8 mouse cellular contexts compared by ENCODE assay signal in the genomic region with DNA sequence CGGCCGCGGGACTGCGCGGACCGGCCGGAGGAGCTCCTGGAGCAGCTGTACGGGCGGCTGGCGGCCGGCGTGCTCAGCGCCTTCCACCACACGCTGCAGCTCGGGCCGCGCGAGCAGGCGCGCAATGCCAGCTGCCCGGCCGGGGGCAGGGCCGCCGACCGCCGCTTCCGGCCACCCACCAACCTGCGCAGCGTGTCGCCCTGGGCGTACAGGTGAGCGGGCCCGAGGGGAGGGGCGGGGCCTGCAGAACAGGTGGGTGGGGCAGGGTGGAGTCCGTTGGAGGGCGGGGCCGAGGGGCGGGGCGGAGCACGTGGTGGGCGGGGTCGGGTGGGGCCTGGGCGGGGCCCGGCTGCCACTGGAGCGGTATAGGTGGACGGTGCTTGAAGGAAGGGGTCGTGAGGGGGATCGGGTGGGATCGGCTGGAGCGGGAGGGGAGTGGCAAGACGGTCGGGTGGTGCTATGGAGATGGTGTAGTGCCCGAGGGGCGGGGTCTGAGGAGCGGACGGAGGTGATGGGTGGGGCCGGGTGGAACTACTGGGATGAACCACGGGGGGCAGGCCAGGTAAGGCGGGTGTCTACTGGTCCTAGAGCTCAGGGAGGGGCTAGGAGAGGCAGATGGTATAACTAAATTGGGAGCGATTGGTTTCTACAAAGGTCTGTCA. TPM values are rescaled to one million over a fixed set of nuclear protein-coding genes. Genes with fewer than 3 reads are reported as not detected.
A peak's percentile ranks its signal among the peaks of the same experiment; 100 is the strongest.
DNase-seq lines count a peak whose midpoint lies in the region; ATAC-seq and TF ChIP-seq lines count a peak whose summit lies in the region.

No protein-coding gene starts in this region.

- peaks cover 29% of the 10 kb centered on the region for H3K36me3 ChIP-seq in E14TG2a.4 (ENCODE audit: insufficient read depth, low read length)
- no peaks in the 10 kb centered on the region for H3K36me3 ChIP-seq in forebrain, embryonic 12.5 days (replicated peaks)
- H3K36me3 ChIP-seq in neural tube, embryonic 15.5 days, result no peaks in the 10 kb centered on the region

- peak overlapping the region; percentile 88 for H3K4me2 ChIP-seq in forebrain, embryonic 12.5 days
- peak overlapping the region; percentile 82 for H3K4me2 ChIP-seq in neural tube, embryonic 15.5 days

- intact Hi-C loops in heart, postnatal 36 days (cut with DNase I), result no loop called here

- peak; percentile 83 for ATAC-seq in forebrain, embryonic 12.5 days (ENCODE audit: low FRiP score)
- peak; percentile 86 for ATAC-seq in neural tube, embryonic 15.5 days (ENCODE audit: low FRiP score)

- H3K9me3 ChIP-seq in E14TG2a.4 (ENCODE audit: low read length), result no peaks in the 10 kb centered on the region
- H3K9me3 ChIP-seq in forebrain, embryonic 12.5 days, result no peaks in the 10 kb centered on the region
- no peaks in the 10 kb centered on the region for H3K9me3 ChIP-seq in neural tube, embryonic 15.5 days (replicated peaks)

- H3K4me3 ChIP-seq in E14TG2a.4 (replicated peaks; ENCODE audit: low read length), result peak overlapping the region; percentile 90
- peak overlapping the region; percentile 81 for H3K4me3 ChIP-seq in forebrain, embryonic 12.5 days (replicated peaks)
- peak overlapping the region; percentile 61 for H3K4me3 ChIP-seq in layer of hippocampus, adult 2 months
- peak overlapping the region; percentile 69 for H3K4me3 ChIP-seq in lung, adult 2 months (replicated peaks; ENCODE audit: extremely low read depth, low read depth, low read length)
- H3K4me3 ChIP-seq in neural tube, embryonic 15.5 days (replicated peaks), result peak overlapping the region; percentile 82

- no peak for TF ChIP-seq CTCF in E14TG2a.4 (conservative IDR thresholded peaks at IDR 0.05; ENCODE audit: low read length)
- TF ChIP-seq CTCF in brain, embryonic 14.5 days (IDR thresholded peaks at IDR 0.05; ENCODE audit: borderline replicate concordance, extremely low read depth, insufficient read depth, insufficient read length), result no peak
- TF ChIP-seq CTCF in layer of hippocampus, adult 2 months (conservative IDR thresholded peaks at IDR 0.05), result peak; percentile 57
- TF ChIP-seq CTCF in lung, adult 2 months (IDR thresholded peaks at IDR 0.05; ENCODE audit: insufficient read depth, low read length), result no peak

- no peaks in the 10 kb centered on the region for H3K27me3 ChIP-seq in E14TG2a.4 (ENCODE audit: insufficient read depth, low read length)
- peaks cover 51% of the 10 kb centered on the region for H3K27me3 ChIP-seq in forebrain, embryonic 12.5 days
- peaks cover 13% of the 10 kb centered on the region; the same call in 1 of the 2 replicates for H3K27me3 ChIP-seq in neural tube, embryonic 15.5 days (replicated peaks)

- H3K4me1 ChIP-seq in E14TG2a.4 (replicated peaks; ENCODE audit: low read depth, low read length), result peaks cover 72% of the 10 kb centered on the region
- H3K4me1 ChIP-seq in forebrain, embryonic 12.5 days, result peaks cover 15% of the 10 kb centered on the region
- peaks cover 2% of the 10 kb centered on the region; the same call in 1 of the 2 replicates for H3K4me1 ChIP-seq in lung, adult 2 months (ENCODE audit: control insufficient read depth, insufficient read depth, low read length)
- peaks cover 22% of the 10 kb centered on the region for H3K4me1 ChIP-seq in neural tube, embryonic 15.5 days

- DNase-seq in brain, embryonic 14.5 days (ENCODE audit: low read depth), result peak; percentile 56
- peak; percentile 24 to 61 for DNase-seq in heart, postnatal 36 days
- peak; percentile 58 to 76 for DNase-seq in layer of hippocampus, adult 2 months (ENCODE audit: low spot score in 2 of 2)
- peak; percentile 77 for DNase-seq in lung, adult 2 months
- DNase-seq in testis, postnatal 14 days (ENCODE audit: low spot score), result peak; percentile 90

- 2% methylated on average over 47 of the region's 60 CpGs for WGBS in forebrain, embryonic 12.5 days
- 2% methylated on average over 56 of the region's 60 CpGs for WGBS in lung, adult 2 months
- under 1% methylated on average over 47 of the region's 60 CpGs for WGBS in neural tube, embryonic 15.5 days

- peak overlapping the region; percentile 70; the same call in 1 of the 2 replicates for H3K27ac ChIP-seq in forebrain, embryonic 12.5 days
- H3K27ac ChIP-seq in layer of hippocampus, adult 2 months, result peak overlapping the region; percentile 72
- peak overlapping the region; percentile 78 for H3K27ac ChIP-seq in neural tube, embryonic 15.5 days (replicated peaks)

- peak overlapping the region; percentile 72 for H3K9ac ChIP-seq in forebrain, embryonic 12.5 days
- H3K9ac ChIP-seq in neural tube, embryonic 15.5 days (replicated peaks), result peak overlapping the region; percentile 69

- peak; percentile 35; the same call in 1 of the 2 replicates for TF ChIP-seq POLR2A in brain, embryonic 14.5 days (IDR thresholded peaks at IDR 0.05; ENCODE audit: borderline replicate concordance, extremely low read depth, insufficient read depth, insufficient read length, poor library complexity, severe bottlenecking)
- no peak for TF ChIP-seq POLR2A in lung, adult 2 months (IDR thresholded peaks at IDR 0.05; ENCODE audit: borderline replicate concordance, extremely low read depth, low read depth, low read length)

RNA-seq across cellular contexts. Expression of a gene that starts 0.9 kb away (rescaled TPM):
- 23.4 and 32.7 TPM in 2 replicates for polyA plus RNA-seq in brain, embryonic 14.5 days (2012; rRNA removed)
- polyA plus RNA-seq in forebrain, embryonic 12.5 days (2016; fragmentation: Nextera tagmentation; extraction: Ambion mirVana), result 2.1 and 2.7 TPM in 2 replicates
- 1 to 10 TPM; 2.5 to 4.9 TPM for total RNA-seq in heart, postnatal 36 days (2021)
- 10 to 100 TPM; 11.2 to 12.3 TPM for total RNA-seq in layer of hippocampus, adult 2 months (2021)
- polyA plus RNA-seq in lung, adult 2 months (2012; rRNA removed), result 16.5 and 24.0 TPM in 2 replicates
- polyA plus RNA-seq in neural tube, embryonic 15.5 days (2015; fragmentation: Nextera tagmentation; extraction: Ambion mirVana), result 6.0 and 7.3 TPM in 2 replicates

RNA-seq across cellular contexts. Expression of a gene that starts 45.9 kb away (rescaled TPM):
- polyA plus RNA-seq in brain, embryonic 14.5 days (2012; rRNA removed), result 36.4 and 44.7 TPM in 2 replicates
- polyA plus RNA-seq in forebrain, embryonic 12.5 days (2016; fragmentation: Nextera tagmentation; extraction: Ambion mirVana), result 71.6 and 77.7 TPM in 2 replicates
- total RNA-seq in heart, postnatal 36 days (2021), result 10 to 100 TPM; 30.6 to 33.2 TPM
- total RNA-seq in layer of hippocampus, adult 2 months (2021), result 10 to 100 TPM; 30.9 to 33.4 TPM
- polyA plus RNA-seq in lung, adult 2 months (2012; rRNA removed), result 9.3 and 18.2 TPM in 2 replicates
- 99.3 and 104 TPM in 2 replicates for polyA plus RNA-seq in neural tube, embryonic 15.5 days (2015; fragmentation: Nextera tagmentation; extraction: Ambion mirVana)

Comparison
In these comparisons a context has a peak if more than half of its experiments do, and no peak if none do; other contexts are left out.
1. Peak in every context shown above with its lines: DNase-seq, ATAC-seq, H3K4me3 ChIP-seq and H3K27ac ChIP-seq.